Mouse (Mus musculus) gonadal fat pad, adult 2 months (tissue): ENCODE measurements around the gene Plekhg4. TPM values are rescaled to one million over a fixed set of nuclear protein-coding genes. Genes with fewer than 3 reads are reported as not detected.

Experiments used
- DNase-seq: peaks from one replicate; pipeline ENCODE4 v3.0.0-alpha.2; 2012; ENCODE audit warnings: low read depth
- polyA plus RNA-seq: library from polyadenylated mRNA; depleted of rRNA; stranded (reverse); fragments of >200 nt; gene quantifications from 2 replicates; pipeline ENCODE4 v1.2.3, GENCODE M21; 2012; rRNA removed

The Plekhg4 gene
- polyA plus RNA-seq, 1 experiment: 2.4 TPM

DNA sequence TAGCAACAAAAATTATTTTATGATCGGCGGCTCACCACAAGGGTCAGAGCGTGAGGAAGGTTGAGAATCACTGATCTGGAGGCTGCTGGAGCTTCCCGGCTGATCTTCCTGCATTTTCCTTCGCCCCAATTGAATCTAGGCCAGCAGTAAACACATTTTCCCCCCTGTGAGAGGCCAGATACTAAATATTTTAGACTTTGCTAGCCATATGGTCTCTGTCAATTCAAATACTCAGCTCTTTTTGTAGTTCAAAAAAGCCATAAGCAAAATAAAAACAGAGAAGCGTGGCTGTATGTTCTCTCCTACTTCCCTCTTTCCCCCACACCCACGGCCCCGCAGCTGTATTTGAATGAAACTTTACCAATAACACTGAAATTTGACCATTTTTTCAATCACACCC, 30.4 kb downstream of the Plekhg4 start:
- DNase-seq: no peak

DNA sequence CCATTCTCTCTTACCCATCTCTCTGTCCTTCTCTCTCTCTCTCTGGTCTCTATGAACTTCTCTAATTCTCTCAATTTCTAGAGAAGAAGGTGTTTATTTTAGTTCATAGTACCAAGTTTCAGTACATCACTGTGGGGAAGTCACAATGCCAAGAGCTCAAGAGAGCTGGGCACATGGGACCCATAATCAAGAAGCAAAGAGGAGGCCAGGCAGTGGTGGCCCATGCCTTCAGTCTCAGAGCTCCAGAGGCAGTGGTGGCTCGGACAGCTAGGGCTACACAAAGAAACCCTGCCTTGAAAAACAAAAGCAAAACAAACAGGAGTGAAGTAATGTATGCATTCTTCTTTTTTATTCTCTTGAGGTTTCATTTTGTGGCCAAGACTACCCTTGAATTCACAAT, 31.4 kb downstream of the Plekhg4 start:
- no peak for DNase-seq

DNA sequence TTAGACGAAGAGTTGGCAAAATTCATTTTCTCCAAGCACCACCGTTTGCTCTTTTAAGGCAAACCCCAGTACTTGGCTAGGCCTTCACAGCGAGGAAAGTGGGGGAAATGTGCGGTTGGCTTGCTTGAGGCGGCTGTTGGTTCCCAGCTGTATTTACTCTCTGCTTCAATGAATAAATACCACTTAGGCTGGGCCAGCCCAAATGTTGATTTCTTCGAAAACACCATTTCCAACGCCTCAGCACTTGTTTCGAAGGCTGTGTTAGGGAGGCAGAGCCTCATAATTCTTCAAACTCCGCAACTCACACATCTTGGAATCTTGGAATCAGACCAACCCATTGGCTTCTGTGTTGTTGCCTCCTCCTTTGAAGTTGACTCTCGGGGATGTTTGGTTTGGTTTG, 33.3 kb downstream of the Plekhg4 start:
- no peak for DNase-seq

DNA sequence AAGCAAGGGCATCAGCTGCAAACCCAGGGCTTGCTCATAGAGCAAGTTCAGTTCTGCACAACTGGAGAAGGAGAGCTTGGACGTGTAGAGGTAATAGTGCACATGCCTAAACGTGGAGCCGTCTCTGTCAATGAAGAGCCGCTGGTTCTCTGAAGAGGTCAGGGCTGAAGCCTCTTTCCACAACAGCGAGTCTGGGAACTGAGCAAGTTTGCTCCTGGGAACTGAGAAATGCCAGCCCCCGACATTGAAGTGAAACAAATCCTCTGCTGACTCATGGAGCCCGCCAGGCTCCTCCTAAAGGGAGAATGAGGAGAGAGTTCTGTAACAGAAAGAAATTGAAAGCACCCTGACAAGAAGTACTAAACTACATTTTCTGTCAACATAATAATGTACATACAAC, 35.3 kb downstream of the Plekhg4 start:
- no peak for DNase-seq

DNA sequence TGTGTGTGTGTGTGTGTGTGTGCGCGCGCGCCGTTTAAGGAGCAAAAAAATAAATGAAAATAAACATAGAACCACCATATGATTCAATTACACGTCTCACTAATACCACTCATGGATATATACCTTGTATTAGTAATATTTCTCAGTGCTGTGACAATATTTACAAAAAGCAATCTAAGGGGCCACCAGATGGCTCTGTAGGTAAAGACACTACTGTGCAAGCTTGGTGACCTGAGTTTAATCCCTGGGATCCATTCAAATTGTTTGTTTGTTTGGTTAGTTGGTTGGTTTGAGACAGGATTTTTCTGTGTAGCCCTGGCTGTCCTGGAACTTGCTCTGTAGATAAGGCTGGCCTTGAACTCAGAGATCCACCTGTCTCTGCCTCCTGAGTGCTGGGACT, 36.9 kb downstream of the Plekhg4 start:
- DNase-seq: no peak

DNA sequence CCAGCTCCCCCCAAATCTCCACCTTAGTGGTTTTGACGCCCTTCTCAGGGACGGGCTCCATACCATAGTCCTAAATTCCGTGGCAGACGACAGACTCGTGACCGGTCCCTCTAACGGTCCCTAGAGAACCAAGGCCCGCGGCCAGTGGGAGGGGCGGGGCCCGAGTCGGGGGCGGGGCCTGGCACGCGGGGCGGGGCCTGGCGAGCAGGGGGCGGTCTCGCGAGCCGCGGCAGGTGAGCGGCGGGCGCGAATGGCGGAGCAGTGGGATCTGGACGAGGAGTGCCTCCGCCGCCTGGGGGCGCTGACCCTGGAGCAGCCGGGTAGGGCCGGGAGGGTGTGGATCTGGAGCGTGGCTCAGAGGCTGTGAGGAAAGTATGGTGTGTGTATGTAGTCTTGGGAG, 40.3 kb downstream of the Plekhg4 start, which contains the start of the genes Kctd19 and Lrrc36:
Gene Kctd19, minus strand, starts transcription at position 112 of the 400 bp plus-strand sequence.
Gene Lrrc36, plus strand, starts transcription at position 181 of the 400 bp plus-strand sequence.
- DNase-seq: no peak

DNA sequence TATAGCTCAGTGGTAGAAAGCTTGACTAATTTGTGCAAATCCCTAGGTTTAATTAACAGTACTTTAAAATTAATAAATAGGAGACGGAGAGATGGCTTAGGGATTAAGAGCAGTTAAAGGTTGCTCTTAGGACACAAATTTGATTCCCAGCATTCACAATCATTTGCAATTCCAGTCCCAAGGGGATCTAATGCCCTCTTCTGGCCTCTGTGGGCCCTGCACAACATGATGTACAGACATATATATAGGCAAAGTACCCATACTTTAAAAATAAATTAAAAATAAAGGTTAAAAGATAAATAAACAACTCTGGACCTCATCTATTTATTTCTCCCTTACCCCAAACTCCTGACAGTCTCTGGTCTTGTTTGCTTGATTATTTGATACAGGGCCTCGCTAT, 45.9 kb downstream of the Plekhg4 start:
- DNase-seq: no peak

DNA sequence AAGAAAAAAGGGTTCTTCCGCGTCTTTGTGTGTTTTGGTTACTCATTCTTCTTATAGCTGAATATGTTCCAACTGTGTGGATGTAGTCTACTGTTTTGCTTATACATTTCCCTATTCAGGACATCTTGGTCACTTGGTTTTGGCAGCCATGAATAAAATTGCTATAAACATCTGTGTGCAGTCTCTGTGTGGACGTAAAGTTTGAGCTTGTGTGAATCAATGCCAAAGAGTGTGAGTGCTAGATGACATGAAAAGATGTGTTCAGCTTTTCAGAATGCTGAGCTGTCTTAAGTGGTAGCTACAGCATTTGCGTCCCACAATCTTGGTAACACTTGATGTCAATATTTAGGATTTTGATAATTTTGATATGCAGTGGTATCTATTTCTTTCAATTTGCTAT, 46.7 kb downstream of the Plekhg4 start:
- DNase-seq: no peak

DNA sequence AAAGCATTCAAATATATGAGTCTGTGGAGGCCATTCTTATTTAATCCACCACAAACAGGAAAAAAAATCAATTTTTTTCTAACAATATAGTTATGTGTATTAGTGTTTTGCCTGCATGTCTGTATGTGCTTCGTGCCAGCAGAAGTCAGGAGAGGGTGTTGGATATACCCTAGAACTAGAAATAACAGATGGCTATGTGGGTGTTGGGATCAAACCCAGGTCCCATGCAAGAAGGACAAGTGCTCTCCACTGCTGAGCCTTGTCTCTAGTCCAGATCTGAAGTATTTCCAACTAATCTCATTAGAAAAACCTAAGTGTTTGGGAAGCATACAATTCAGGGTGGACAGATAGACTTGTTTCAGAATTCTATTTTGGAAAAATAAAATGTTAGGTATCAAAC, 48.9 kb downstream of the Plekhg4 start:
- no peak for DNase-seq

DNA sequence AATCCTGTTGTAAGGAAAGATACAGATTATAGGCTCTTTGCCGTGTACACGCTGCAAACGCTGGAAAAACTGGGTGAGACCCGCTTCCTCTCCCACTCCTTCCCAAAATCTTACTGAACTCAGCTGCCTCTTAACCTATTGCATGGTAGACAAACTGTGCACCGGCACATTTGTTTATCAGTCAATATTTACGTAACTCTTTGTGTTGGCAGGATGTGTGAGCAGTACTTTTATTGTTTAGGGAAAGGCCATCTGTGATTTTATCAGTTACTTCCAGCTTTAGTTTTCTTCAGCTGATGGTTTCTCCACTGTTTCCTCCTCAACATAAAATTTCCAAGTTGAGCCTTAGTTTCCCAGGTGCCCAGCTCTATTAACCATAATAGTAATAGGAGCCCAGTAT, 53.8 kb downstream of the Plekhg4 start:
- no peak for DNase-seq

DNA sequence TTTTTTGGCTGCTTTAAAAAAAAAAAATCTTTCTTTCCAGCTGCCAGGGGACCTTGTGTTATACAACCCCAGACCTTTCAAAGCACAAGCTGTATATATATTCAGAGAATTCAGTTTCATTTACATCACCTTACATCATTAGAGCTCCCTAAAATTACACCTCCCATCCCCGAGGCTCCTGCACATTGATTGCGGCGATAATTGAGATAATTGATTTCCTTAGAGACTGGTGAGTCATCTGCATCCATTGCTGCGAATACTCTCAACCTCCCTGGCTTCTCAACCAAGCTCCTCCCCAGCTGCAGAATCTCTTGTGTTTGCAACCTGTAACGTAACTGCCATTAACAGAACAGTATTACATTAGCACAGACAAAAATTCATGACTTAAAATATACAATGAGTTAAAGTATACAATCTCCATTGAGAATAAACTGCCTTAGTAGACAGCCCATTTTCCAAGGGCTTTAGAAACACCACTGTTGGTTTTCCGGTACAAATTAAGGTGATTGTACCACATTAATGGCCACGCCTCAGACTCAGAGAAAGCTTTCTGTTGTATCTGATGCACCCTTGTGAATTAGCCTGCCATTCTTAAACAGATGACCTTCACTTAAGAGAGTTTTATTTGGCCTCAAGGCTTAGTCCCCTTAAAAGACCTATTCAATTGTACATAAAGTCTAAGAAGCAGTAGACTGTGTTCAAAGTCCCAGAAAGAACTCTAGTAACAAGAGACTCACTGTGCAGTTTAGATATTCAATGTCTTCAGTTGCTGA, 58.9 kb downstream of the Plekhg4 start:
- DNase-seq: no peak

Other genes with a start within 250 kb of the Plekhg4 start
- 0.04 and 0.06 TPM in 2 replicates for gene Ces4a, start 241.5 kb upstream of the Plekhg4 start, polyA plus RNA-seq
- gene Cbfb, start 202.6 kb upstream of the Plekhg4 start, polyA plus RNA-seq: 7.8 and 15.8 TPM in 2 replicates
- 19.6 and 23.2 TPM in 2 replicates for gene D230025D16Rik, start 148.1 kb upstream of the Plekhg4 start, polyA plus RNA-seq
- gene B3gnt9, start 118.1 kb upstream of the Plekhg4 start, polyA plus RNA-seq: 10.7 and 12.1 TPM in 2 replicates
- 11.6 and 12.4 TPM in 2 replicates for gene Tradd, start 108.7 kb upstream of the Plekhg4 start, polyA plus RNA-seq
- gene Fbxl8, start 108.6 kb upstream of the Plekhg4 start, polyA plus RNA-seq: 6.5 and 7.6 TPM in 2 replicates
- 1.6 and 2.0 TPM in 2 replicates for gene Hsf4, start 103.5 kb upstream of the Plekhg4 start, polyA plus RNA-seq
- 5.9 and 8.6 TPM in 2 replicates for gene Nol3, start 97.1 kb upstream of the Plekhg4 start, polyA plus RNA-seq
- gene 4931428F04Rik, start 83.4 kb upstream of the Plekhg4 start, polyA plus RNA-seq: 5.3 and 5.4 TPM in 2 replicates
- 6.3 and 9.6 TPM in 2 replicates for gene Exoc3l, start 77.2 kb upstream of the Plekhg4 start, polyA plus RNA-seq
- gene E2f4, start 75.6 kb upstream of the Plekhg4 start, polyA plus RNA-seq: 83.7 and 88.9 TPM in 2 replicates
- 39.3 and 39.9 TPM in 2 replicates for gene Elmo3, start 67.7 kb upstream of the Plekhg4 start, polyA plus RNA-seq
- gene Lrrc29, start 47.0 kb upstream of the Plekhg4 start, polyA plus RNA-seq: 11.5 and 12.6 TPM in 2 replicates
- 74.9 and 103 TPM in 2 replicates for gene Tmem208, start 46.9 kb upstream of the Plekhg4 start, polyA plus RNA-seq
- gene Fhod1, start 25.3 kb upstream of the Plekhg4 start, polyA plus RNA-seq: 17.8 and 19.6 TPM in 2 replicates
- 2.9 and 3.7 TPM in 2 replicates for gene Slc9a5, start 24.4 kb upstream of the Plekhg4 start, polyA plus RNA-seq
- 0.23 and 0.89 TPM in 2 replicates for gene Kctd19, start 40.2 kb downstream of the Plekhg4 start, polyA plus RNA-seq
- gene Lrrc36, start 40.3 kb downstream of the Plekhg4 start, polyA plus RNA-seq: 1.8 and 2.3 TPM in 2 replicates
- gene Tppp3, start 98.3 kb downstream of the Plekhg4 start, polyA plus RNA-seq: 63.4 and 71.3 TPM in 2 replicates
- 37.2 and 43.5 TPM in 2 replicates for gene Zdhhc1, start 123.6 kb downstream of the Plekhg4 start, polyA plus RNA-seq
- 1.4 and 1.8 TPM in 2 replicates for gene Hsd11b2, start 145.5 kb downstream of the Plekhg4 start, polyA plus RNA-seq
- 163 and 172 TPM in 2 replicates for gene Atp6v0d1, start 192.8 kb downstream of the Plekhg4 start, polyA plus RNA-seq
- 17.2 and 22.1 TPM in 2 replicates for gene Ripor1, start 232.0 kb downstream of the Plekhg4 start, polyA plus RNA-seq